Mouse (Mus musculus) midbrain, embryonic 14.5 days (tissue): ENCODE data around the gene Igsf8. TPM values are rescaled to one million over a fixed set of nuclear protein-coding genes. Genes with fewer than 3 reads are reported as not detected.

Source experiments
- ATAC-seq: fragments of 200-750 bp; cut with Nextera tagmentation; 2 replicates; pipeline ENCODE4 v1.8.0; 2017; ENCODE audit warnings: moderate number of reproducible peaks, moderate library complexity; ENCODE audit not compliant: low FRiP score, low TSS enrichment
- DNase-seq: peaks from one replicate; pipeline ENCODE4 v3.0.0-alpha.2; 2015
- H3K27ac ChIP-seq: fragments of 300-500 bp; sonication (generic); replicated peaks from 2 replicates; pipeline ENCODE4 v1.5.1; 2014; ENCODE audit warnings: mild to moderate bottlenecking, low read depth, low read length, moderate library complexity
- H3K27me3 ChIP-seq: fragments of 300-500 bp; sonication (generic); 2 replicates; pipeline ENCODE4 v1.6.1; 2014; ENCODE audit warnings: low read length, control low read depth, mixed read lengths; ENCODE audit not compliant: control insufficient read depth, insufficient read depth
- H3K36me3 ChIP-seq: fragments of 300-500 bp; sonication (generic); 2 replicates; pipeline ENCODE4 v1.6.1; 2014; ENCODE audit warnings: low read length, control low read depth; ENCODE audit not compliant: control insufficient read depth, insufficient read depth
- H3K4me1 ChIP-seq: fragments of 300-500 bp; sonication (generic); 2 replicates; pipeline ENCODE4 v1.6.1; 2014; ENCODE audit warnings: mild to moderate bottlenecking, antibody characterized with exemption, low read length, control low read depth; ENCODE audit not compliant: control insufficient read depth, insufficient read depth
- H3K4me2 ChIP-seq: fragments of 300-500 bp; sonication (generic); 2 replicates; pipeline ENCODE4 v1.6.1; 2014; ENCODE audit warnings: mild to moderate bottlenecking, low read length, moderate library complexity
- H3K4me3 ChIP-seq: fragments of 300-500 bp; sonication (generic); replicated peaks from 2 replicates; pipeline ENCODE4 v1.5.1; 2014; ENCODE audit warnings: low read depth, low read length
- H3K9ac ChIP-seq: fragments of 300-500 bp; sonication (generic); replicated peaks from 2 replicates; pipeline ENCODE4 v1.6.1; 2014; ENCODE audit warnings: mild to moderate bottlenecking, low read length, moderate library complexity
- H3K9me3 ChIP-seq: fragments of 300-500 bp; sonication (generic); 2 replicates; pipeline ENCODE4 v1.6.1; 2016; ENCODE audit warnings: low read length, control low read depth, mixed read lengths; ENCODE audit not compliant: control insufficient read depth
- WGBS: fragments of 180-500 bp; shearing (Covaris S2); extraction: QIAGEN DNeasy Blood & Tissue Kit; methylation state at CpG from one replicate; pipeline ENCODE4 v1.1.7; 2014; 5-methylcytosine and 5-hydroxymethylcytosine counted together
- polyA plus RNA-seq: library from polyadenylated mRNA; unstranded; fragments of >200 nt; fragmentation: Nextera tagmentation; extraction: Ambion mirVana; gene quantifications from 2 replicates; pipeline ENCODE4 v1.2.1, GENCODE M21; 2014

Igsf8 gene
- polyA plus RNA-seq, 1 experiment from 2014 or later, result 61.0 TPM

DNA sequence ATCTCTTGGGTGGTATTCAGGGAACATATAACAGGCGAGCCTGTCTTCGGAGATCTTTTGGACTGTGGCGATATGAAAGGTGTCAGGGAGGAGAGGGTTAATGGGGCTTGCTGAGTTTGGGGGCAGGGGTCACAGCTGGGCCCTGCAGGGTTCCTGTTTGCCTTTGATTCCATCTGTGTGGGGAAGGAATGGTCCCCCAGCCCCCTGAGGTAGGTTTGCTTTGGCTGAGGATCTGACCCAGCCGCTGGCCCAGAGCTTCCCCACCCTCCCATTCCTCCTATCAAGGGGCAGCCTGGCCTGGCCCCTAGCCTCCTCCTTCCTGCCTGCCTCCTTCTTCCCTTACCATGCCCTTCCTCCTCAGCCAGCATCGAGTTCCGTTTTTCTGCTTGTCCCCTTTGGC lies 41.4 kb downstream of the Igsf8 start:
- no peaks in the 10 kb centered on the region for H3K27me3 ChIP-seq
- DNase-seq (no peak), ATAC-seq (no peak)
- no peak overlapping the region for H3K4me2 ChIP-seq
- 10% methylated on average over 6 of the region's 6 CpGs for WGBS
- H3K36me3 ChIP-seq, result no peaks in the 10 kb centered on the region
- H3K27ac ChIP-seq, result no peak overlapping the region
- no peak overlapping the region for H3K4me3 ChIP-seq
- no peak overlapping the region for H3K9ac ChIP-seq
- H3K4me1 ChIP-seq, result peaks cover 12% of the 10 kb centered on the region; the same call in 1 of the 2 replicates
- no peaks in the 10 kb centered on the region for H3K9me3 ChIP-seq

DNA sequence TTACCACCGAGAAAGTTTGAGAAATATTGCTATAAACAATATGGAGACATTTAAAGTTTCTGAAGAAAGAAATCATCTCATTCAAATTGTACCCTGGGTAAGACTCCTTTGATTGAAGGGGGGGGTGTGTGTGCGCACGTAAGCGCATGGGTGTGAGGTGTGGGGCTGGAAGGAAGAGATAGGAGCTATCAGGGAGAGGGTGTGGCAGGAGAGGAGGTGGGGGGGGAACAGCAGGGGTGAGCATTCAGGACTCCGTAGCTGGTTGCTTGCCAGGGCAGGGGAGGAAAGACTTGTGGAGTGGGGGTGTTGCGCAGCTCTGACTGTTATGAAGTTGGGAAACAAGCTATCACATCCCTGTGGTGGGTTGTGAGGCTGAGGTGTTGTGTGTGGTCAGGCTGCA lies 43.0 kb downstream of the Igsf8 start:
- H3K4me2 ChIP-seq, result no peak overlapping the region
- H3K4me3 ChIP-seq, result no peak overlapping the region
- no peak for DNase-seq
- H3K27ac ChIP-seq, result no peak overlapping the region
- 78% methylated on average over 6 of the region's 6 CpGs for WGBS
- H3K9ac ChIP-seq, result no peak overlapping the region
- no peaks in the 10 kb centered on the region for H3K36me3 ChIP-seq
- H3K9me3 ChIP-seq, result no peaks in the 10 kb centered on the region
- no peaks in the 10 kb centered on the region for H3K27me3 ChIP-seq
- ATAC-seq, result no peak
- peaks cover 10% of the 10 kb centered on the region; the same call in 1 of the 2 replicates for H3K4me1 ChIP-seq

DNA sequence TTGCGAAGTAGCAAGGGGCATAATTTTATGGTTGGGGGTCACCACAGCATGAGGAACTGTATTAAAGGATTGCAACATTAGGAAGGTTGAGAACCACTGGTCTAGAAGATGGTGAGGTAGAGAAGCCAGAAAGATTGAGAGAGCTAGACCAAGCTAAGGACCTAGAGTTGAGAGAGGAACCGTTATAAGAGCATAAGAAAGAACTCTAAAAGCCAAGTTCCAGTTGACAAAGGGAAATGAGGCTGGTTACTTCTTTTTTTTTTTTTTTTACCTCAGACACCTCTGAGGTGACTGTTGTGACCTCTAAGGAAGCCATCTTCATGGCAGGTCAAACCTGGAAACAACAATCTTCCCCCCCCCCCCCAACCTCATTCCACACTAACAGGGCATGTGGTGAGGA lies 43.7 kb downstream of the Igsf8 start:
- Histone ChIP-seq H3K27ac (no peak overlapping the region), H3K9me3 (no peaks in the 10 kb centered on the region), H3K9ac (no peak overlapping the region), H3K4me1 (peaks cover 13% of the 10 kb centered on the region; the same call in 1 of the 2 replicates), H3K4me2 (no peak overlapping the region), H3K4me3 (no peak overlapping the region), H3K27me3 (no peaks in the 10 kb centered on the region), H3K36me3 (no peaks in the 10 kb centered on the region)
- WGBS, result 87% methylated on average over 2 of the region's 2 CpGs
- ATAC-seq, result no peak
- no peak for DNase-seq

DNA sequence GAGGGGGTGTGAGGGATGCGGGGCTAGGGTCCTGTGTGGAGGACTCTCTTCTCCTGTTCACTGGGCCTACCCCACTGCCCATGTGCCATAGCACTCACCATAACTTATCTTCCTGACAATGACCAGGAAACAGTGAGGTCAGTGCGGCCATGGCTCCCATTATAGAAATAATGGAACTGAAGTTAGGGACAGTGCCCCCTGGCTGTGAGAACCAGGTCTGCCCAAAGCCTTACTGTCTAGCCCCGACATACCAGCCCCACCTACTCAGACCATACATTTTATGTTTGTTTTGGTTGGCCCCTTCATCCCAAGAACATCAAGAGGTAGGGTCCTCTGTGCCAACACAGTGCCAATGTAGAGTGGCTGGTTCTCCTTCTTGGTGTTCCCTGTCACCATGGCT lies 44.2 kb downstream of the Igsf8 start:
- Histone ChIP-seq H3K36me3 (no peaks in the 10 kb centered on the region), H3K27me3 (no peaks in the 10 kb centered on the region), H3K4me1 (peaks cover 17% of the 10 kb centered on the region; the same call in 1 of the 2 replicates), H3K27ac (no peak overlapping the region), H3K4me3 (no peak overlapping the region), H3K9ac (no peak overlapping the region), H3K9me3 (no peaks in the 10 kb centered on the region), H3K4me2 (no peak overlapping the region)
- ATAC-seq (no peak), DNase-seq (no peak)
- 80% methylated on average over 3 of the region's 3 CpGs for WGBS

DNA sequence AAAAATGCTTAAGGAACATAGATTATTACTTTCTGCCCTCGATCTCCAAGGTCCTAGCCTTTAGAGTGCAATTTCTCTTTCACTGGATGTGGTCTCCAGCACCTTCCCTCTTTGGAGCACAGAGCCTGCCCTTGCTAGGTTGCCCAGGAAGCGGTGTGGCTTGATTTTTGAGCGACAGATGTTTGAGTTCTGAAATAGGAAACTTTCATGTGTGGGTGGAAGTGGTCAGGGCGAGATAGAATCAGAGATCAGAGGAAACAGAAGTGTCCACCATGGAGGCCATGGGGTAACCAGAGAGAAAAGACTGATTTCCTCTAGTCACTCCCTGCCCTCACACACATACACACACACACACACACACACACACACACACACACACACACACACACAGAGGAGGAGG lies 44.8 kb downstream of the Igsf8 start:
- Histone ChIP-seq H3K27ac (no peak overlapping the region), H3K36me3 (no peaks in the 10 kb centered on the region), H3K27me3 (no peaks in the 10 kb centered on the region), H3K9ac (no peak overlapping the region), H3K4me1 (peaks cover 20% of the 10 kb centered on the region), H3K4me2 (no peak overlapping the region), H3K4me3 (no peak overlapping the region), H3K9me3 (no peaks in the 10 kb centered on the region)
- 93% methylated on average over 4 of the region's 4 CpGs for WGBS
- ATAC-seq, result no peak
- DNase-seq, result no peak

DNA sequence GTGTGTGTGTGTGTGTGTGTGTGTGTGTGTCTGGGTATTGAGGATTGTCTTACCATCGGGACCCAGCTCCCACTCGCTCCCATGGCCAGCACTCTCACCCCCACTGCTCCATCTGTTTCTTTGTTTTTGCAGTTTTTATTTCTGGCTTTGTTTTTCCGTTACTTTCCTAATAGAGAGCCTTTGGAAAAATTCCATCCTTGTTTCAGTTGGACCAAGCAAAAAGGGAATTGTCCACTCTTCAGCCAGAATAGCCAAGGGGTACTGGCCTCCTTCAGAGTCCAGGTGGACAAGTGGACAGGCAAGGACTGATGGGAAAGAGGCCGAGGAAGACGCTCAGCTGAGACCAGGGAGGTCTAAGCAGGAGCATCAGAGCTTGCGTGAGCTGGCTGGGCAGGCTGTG lies 45.4 kb downstream of the Igsf8 start:
- H3K9me3 ChIP-seq, result no peaks in the 10 kb centered on the region
- DNase-seq (no peak), ATAC-seq (no peak)
- H3K27me3 ChIP-seq, result no peaks in the 10 kb centered on the region
- H3K4me1 ChIP-seq, result peaks cover 22% of the 10 kb centered on the region
- 77% methylated on average over 6 of the region's 6 CpGs for WGBS
- no peak overlapping the region for H3K4me3 ChIP-seq
- no peak overlapping the region for H3K4me2 ChIP-seq
- H3K27ac ChIP-seq, result no peak overlapping the region
- H3K36me3 ChIP-seq, result no peaks in the 10 kb centered on the region
- H3K9ac ChIP-seq, result no peak overlapping the region

DNA sequence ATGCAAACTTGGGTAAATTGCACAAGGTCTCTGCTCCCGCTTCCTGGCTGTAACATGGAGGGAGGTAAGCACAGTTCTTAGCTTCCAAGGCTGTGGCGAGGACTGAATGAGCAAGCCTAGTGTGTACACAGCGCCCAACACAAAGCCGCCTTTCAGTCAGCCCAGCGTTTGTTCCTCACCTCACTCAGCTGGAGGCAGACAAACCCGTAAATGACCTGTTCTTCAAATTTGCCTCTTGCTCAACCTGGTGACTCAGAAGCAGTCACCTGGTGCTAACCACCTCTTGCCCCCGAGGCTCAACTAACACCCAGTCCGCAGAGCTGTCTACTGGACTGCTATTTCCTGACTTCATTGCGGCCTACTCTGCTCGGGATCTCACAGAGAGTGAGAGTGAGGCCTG lies 46.5 kb downstream of the Igsf8 start:
- no peak overlapping the region for H3K4me2 ChIP-seq
- H3K27ac ChIP-seq, result no peak overlapping the region
- DNase-seq (no peak), ATAC-seq (no peak)
- no peak overlapping the region for H3K4me3 ChIP-seq
- H3K4me1 ChIP-seq, result peaks cover 19% of the 10 kb centered on the region
- no peaks in the 10 kb centered on the region for H3K36me3 ChIP-seq
- no peaks in the 10 kb centered on the region for H3K27me3 ChIP-seq
- no peak overlapping the region for H3K9ac ChIP-seq
- 67% methylated on average over 10 of the region's 10 CpGs for WGBS
- no peaks in the 10 kb centered on the region for H3K9me3 ChIP-seq

DNA sequence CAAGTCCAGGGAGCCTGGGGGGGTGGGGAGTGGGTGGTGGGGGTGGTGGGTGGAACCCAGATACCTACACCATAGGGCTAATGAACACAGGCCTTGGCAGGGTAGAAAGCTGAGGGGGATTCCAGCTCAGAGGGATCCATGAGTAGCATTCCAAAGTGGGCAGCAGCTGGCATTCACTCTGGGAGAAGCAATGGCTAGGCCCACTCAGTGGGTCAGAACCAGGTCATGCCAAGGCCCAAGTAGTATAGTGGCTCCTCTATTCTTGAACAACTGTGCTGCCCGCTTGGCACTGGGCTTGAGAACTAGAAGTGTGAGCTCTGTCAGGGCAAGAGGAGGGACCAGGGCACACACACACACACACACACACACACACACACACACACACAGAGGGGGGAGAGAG lies 47.0 kb downstream of the Igsf8 start:
- DNase-seq (no peak), ATAC-seq (no peak)
- H3K4me1 ChIP-seq, result peaks cover 23% of the 10 kb centered on the region
- no peaks in the 10 kb centered on the region for H3K9me3 ChIP-seq
- H3K27me3 ChIP-seq, result no peaks in the 10 kb centered on the region
- H3K9ac ChIP-seq, result no peak overlapping the region
- H3K4me2 ChIP-seq, result no peak overlapping the region
- WGBS, result 90% methylated on average over 1 of the region's 1 CpGs
- H3K4me3 ChIP-seq, result no peak overlapping the region
- H3K27ac ChIP-seq, result no peak overlapping the region
- H3K36me3 ChIP-seq, result no peaks in the 10 kb centered on the region

DNA sequence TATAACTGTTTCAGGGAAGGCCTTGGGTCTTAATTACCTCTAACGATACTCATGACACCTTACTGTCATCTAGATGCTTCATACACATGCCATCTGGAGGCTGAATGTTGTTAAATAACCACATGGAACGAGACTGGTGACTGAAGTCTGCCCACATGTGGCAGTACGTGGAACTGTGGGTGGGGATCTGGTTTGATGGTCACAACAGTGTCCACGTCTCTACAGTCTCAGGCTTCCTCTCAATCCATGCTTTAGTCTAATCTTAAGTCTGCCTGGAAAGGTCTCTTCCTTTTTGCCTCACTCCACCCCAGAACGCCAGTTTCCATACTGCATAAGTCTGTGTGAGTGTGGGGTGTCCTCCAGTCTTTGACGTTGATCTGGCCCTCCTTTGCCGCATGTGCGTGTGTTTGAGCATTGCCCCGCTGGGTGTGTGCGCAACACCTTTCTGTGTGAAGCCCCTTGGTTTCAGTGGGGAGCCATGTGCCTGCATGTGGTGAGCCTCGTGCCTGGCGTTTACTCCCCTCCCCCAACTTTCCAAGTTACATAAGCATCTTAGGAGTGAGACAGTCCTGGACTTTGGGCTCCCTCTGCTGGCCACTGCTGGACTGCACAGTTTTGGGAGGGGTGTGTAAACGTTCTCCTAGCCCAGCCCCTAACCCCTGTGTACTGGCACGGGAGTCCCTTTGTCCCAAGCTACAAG lies 48.4 kb downstream of the Igsf8 start:
- H3K4me1 ChIP-seq, result peaks cover 32% of the 10 kb centered on the region
- WGBS, result 2% methylated on average over 14 of the region's 14 CpGs
- no peaks in the 10 kb centered on the region for H3K27me3 ChIP-seq
- H3K4me2 ChIP-seq, result peak overlapping the region; percentile 63
- peak overlapping the region; percentile 70 for H3K27ac ChIP-seq
- DNase-seq (peak; percentile 97), ATAC-seq (peak; percentile 77)
- no peaks in the 10 kb centered on the region for H3K36me3 ChIP-seq
- peak overlapping the region; percentile 27 for H3K4me3 ChIP-seq
- H3K9me3 ChIP-seq, result no peaks in the 10 kb centered on the region
- H3K9ac ChIP-seq, result no peak overlapping the region; the same call in 1 of the 2 replicates
